Mouse (Mus musculus): ENCODE results near the gene Shroom3. TPM values are rescaled to one million over a fixed set of nuclear protein-coding genes. Genes with fewer than 3 reads are reported as not detected.

Shroom3 gene
- polyA plus RNA-seq, 1 experiment from 2014 or later = 5.6 TPM

DNA sequence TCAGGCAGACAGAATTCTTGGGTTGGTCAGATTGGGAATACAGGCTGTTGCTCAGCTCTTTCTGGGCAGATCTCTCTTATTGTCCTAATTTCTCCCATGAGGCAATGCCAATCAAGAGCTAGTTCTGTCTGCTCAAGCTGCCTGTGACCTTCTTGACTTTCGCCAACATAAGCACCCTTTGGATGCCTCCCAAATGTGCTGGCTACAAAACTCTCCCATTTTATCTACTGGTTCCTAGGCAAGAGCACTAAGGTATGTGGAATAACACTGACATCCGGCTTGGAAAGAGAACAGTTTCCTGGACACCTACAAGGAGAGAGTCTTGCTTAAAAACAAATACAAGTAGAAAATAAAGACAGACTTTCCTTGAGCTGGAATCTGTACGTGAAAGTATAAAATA lies 204.3 kb downstream of the Shroom3 start:
- ATAC-seq (ENCODE audit: insufficient read depth) = no peak
- no peaks in the 10 kb centered on the region for H3K27me3 ChIP-seq (ENCODE audit: insufficient read depth, low read length)
- H3K27ac ChIP-seq (ENCODE audit: low read depth) = no peak overlapping the region
- DNase-seq = peak; percentile 9
- H3K4me3 ChIP-seq (ENCODE audit: low read depth, low read length) = no peak overlapping the region
- no peak overlapping the region for H3K4me2 ChIP-seq
- 54% methylated on average over 3 of the region's 3 CpGs for WGBS
- H3K4me1 ChIP-seq (ENCODE audit: insufficient read depth) = peaks cover 16% of the 10 kb centered on the region; the same call in 1 of the 2 replicates
- no peaks in the 10 kb centered on the region for H3K36me3 ChIP-seq (ENCODE audit: insufficient read depth)
- TF ChIP-seq CTCF (IDR thresholded peaks at IDR 0.05; ENCODE audit: low read depth) = no peak
- no peak overlapping the region for H3K9ac ChIP-seq
- H3K9me3 ChIP-seq (ENCODE audit: low read depth, low read length) = no peaks in the 10 kb centered on the region

DNA sequence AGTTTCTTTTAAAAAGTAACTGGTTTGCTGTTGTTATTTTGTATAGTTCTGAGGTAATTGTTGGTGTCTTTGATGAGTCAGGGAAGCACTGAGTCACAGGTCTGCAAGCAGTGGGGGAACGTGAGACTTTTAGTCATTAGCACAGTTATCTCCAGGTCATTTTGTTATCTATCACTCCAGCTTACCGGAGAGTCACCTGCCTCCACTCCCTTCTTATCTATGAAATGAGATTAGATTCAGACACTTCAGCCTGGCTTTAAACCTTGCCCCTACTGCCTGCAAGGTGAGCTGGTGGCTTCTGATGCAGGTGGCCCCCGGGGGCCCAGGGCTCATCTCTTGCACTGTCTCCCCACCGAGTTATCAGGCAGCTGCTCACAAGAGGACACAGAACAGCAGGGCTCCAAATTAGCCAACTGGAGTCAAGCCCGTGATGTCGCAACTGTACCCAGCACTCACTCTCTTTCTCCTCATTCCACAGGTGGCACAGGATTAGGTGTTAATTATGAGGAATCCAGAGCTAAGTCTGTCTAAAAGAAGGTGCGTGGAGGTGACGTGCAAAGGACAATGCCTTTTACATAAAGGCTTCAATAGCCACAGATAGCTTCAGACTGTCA lies 205.5 kb downstream of the Shroom3 start:
- Histone ChIP-seq H3K4me3 (ENCODE audit: low read depth, low read length) (no peak overlapping the region), H3K4me2 (no peak overlapping the region), H3K9me3 (ENCODE audit: low read depth, low read length) (no peaks in the 10 kb centered on the region), H3K36me3 (ENCODE audit: insufficient read depth) (no peaks in the 10 kb centered on the region), H3K9ac (no peak overlapping the region), H3K4me1 (ENCODE audit: insufficient read depth) (peaks cover 19% of the 10 kb centered on the region; the same call in 1 of the 2 replicates), H3K27me3 (ENCODE audit: insufficient read depth, low read length) (no peaks in the 10 kb centered on the region), H3K27ac (ENCODE audit: low read depth) (no peak overlapping the region)
- 33% methylated on average over 8 of the region's 8 CpGs for WGBS
- no peak for TF ChIP-seq CTCF (IDR thresholded peaks at IDR 0.05; ENCODE audit: low read depth)
- no peak for ATAC-seq (ENCODE audit: insufficient read depth)
- DNase-seq = no peak

DNA sequence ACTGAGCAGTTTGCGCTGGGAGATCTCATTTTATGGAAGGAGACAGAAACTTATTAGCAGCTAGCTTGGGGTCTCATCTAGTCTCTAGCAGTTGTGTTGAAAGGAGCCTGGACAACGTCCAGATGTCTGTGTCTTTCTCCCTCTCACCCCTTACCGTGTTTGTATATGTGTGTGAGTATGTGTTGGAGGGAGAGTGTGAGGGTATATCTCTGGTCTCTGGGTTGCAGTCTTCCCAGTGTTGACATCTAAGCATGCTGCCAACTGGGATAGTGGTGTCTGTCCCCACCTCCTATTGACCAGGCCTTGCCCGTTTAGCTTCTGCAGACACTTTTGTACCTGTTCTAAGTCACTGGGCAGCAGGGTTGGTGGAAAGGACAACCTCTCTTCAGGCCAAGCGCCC lies 207.7 kb downstream of the Shroom3 start:
- Histone ChIP-seq H3K4me1 (ENCODE audit: insufficient read depth) (peaks cover 19% of the 10 kb centered on the region; the same call in 1 of the 2 replicates), H3K27ac (ENCODE audit: low read depth) (no peak overlapping the region; the same call in 1 of the 2 replicates), H3K9ac (no peak overlapping the region), H3K4me2 (no peak overlapping the region), H3K27me3 (ENCODE audit: insufficient read depth, low read length) (no peaks in the 10 kb centered on the region), H3K36me3 (ENCODE audit: insufficient read depth) (no peaks in the 10 kb centered on the region), H3K4me3 (ENCODE audit: low read depth, low read length) (no peak overlapping the region), H3K9me3 (ENCODE audit: low read depth, low read length) (no peaks in the 10 kb centered on the region)
- peak; percentile 69 for ATAC-seq (ENCODE audit: insufficient read depth)
- peak; percentile 71 for DNase-seq
- 47% methylated on average over 5 of the region's 5 CpGs for WGBS
- no peak for TF ChIP-seq CTCF (IDR thresholded peaks at IDR 0.05; ENCODE audit: low read depth)

DNA sequence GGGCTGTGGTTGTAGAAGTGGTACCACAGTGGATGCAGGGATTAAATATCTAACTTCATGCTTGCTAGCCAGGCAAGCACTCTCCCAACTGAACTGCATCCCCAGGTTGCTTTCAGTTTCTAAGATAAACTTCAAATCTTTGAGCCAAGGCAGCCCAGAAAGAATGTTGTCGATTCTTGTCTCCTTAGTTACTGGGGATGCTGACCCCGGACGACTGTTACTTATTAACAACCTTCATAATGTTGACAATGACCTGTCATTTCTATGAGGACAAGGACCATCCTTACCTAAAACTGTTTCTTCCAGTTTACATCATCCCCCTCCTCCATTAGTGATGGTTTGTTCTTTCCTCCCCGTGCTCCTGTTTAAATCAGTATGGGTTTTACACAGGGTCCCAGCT lies 210.0 kb downstream of the Shroom3 start:
- ATAC-seq (ENCODE audit: insufficient read depth) (no peak), DNase-seq (no peak)
- Histone ChIP-seq H3K27ac (ENCODE audit: low read depth) (no peak overlapping the region), H3K36me3 (ENCODE audit: insufficient read depth) (no peaks in the 10 kb centered on the region), H3K4me1 (ENCODE audit: insufficient read depth) (peaks cover 15% of the 10 kb centered on the region; the same call in 1 of the 2 replicates), H3K27me3 (ENCODE audit: insufficient read depth, low read length) (no peaks in the 10 kb centered on the region), H3K4me3 (ENCODE audit: low read depth, low read length) (no peak overlapping the region), H3K4me2 (no peak overlapping the region), H3K9ac (no peak overlapping the region), H3K9me3 (ENCODE audit: low read depth, low read length) (no peaks in the 10 kb centered on the region)
- WGBS = 24% methylated on average over 4 of the region's 4 CpGs
- no peak for TF ChIP-seq CTCF (IDR thresholded peaks at IDR 0.05; ENCODE audit: low read depth)

DNA sequence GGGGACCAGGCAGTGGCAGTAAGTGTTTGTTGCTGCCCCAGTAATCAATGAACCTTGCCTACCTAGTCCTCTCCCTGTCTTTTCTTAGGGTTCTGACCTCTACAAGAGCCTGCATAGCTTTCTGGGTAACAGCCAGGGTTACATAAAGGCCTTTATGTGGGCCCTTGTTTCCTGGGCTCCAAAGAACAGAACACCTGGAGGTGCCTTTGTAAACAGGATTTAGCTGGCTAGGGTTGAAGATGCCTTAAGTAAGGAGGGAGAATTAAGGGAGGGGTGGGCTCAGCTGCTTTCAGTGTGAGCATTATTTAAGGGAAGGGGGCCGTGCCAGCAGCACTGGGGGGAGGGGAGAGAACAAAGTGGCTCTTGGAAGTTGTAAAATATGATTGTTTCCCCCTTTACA lies 210.5 kb downstream of the Shroom3 start:
- Histone ChIP-seq H3K9ac (no peak overlapping the region), H3K27me3 (ENCODE audit: insufficient read depth, low read length) (no peaks in the 10 kb centered on the region), H3K4me3 (ENCODE audit: low read depth, low read length) (no peak overlapping the region), H3K27ac (ENCODE audit: low read depth) (no peak overlapping the region), H3K4me2 (no peak overlapping the region), H3K4me1 (ENCODE audit: insufficient read depth) (peaks cover 16% of the 10 kb centered on the region; the same call in 1 of the 2 replicates), H3K9me3 (ENCODE audit: low read depth, low read length) (no peaks in the 10 kb centered on the region), H3K36me3 (ENCODE audit: insufficient read depth) (no peaks in the 10 kb centered on the region)
- 22% methylated on average over 1 of the region's 1 CpGs for WGBS
- ATAC-seq (ENCODE audit: insufficient read depth) (no peak), DNase-seq (no peak)
- TF ChIP-seq CTCF (IDR thresholded peaks at IDR 0.05; ENCODE audit: low read depth) = no peak

DNA sequence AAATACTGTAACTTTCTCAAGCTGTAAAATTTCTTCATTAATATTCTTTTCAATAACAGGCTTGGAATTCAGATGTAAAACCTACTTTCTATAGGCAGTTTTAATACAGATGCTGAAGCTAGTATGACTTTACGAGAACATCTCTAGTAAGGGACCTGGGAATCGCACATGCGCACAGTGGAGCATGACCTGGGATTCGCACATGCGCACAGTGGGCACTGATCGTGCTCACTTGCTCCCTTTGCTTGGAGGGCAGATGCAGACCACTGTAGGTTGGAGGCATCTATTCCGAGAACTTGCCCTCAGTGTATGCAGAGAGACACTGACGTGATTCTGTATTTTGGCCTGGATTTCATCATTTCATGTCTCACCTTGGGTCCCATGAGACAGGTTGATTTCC lies 212.6 kb downstream of the Shroom3 start:
- Histone ChIP-seq H3K9ac (no peak overlapping the region), H3K27me3 (ENCODE audit: insufficient read depth, low read length) (no peaks in the 10 kb centered on the region), H3K9me3 (ENCODE audit: low read depth, low read length) (no peaks in the 10 kb centered on the region), H3K4me2 (no peak overlapping the region), H3K27ac (ENCODE audit: low read depth) (no peak overlapping the region), H3K4me1 (ENCODE audit: insufficient read depth) (peaks cover 8% of the 10 kb centered on the region; the same call in 1 of the 2 replicates), H3K36me3 (ENCODE audit: insufficient read depth) (no peaks in the 10 kb centered on the region), H3K4me3 (ENCODE audit: low read depth, low read length) (no peak overlapping the region)
- WGBS = 91% methylated on average over 8 of the region's 8 CpGs
- no peak for DNase-seq
- no peak for ATAC-seq (ENCODE audit: insufficient read depth)
- no peak for TF ChIP-seq CTCF (IDR thresholded peaks at IDR 0.05; ENCODE audit: low read depth)

DNA sequence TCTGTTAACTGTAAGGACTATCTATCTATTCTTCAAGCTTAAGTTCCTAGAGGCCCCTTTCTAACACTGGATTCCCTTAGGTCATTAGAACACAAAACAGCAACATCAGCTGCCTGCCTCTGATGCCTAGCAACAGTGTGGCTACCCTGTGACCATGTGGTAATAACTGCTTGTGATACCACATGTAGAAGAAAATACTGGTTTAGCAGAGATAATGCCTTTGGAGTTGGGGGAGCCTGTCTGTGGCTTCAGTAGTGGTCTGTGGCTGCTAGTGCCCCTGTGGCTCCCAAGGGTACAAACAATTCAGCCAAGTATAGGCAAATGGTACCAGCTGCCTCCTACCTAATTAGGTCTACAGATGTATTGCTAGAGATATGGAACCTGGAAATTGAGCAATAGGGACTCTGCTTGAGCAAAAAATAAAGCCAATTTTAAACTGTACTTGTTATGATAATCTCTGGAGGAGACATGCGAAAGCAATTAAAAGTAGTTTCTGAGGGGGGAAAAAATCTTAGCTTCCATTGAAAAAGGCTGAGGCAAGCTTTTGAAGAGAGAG lies 213.6 kb downstream of the Shroom3 start:
- Histone ChIP-seq H3K27ac (ENCODE audit: low read depth) (no peak overlapping the region), H3K4me2 (no peak overlapping the region), H3K9me3 (ENCODE audit: low read depth, low read length) (no peaks in the 10 kb centered on the region), H3K36me3 (ENCODE audit: insufficient read depth) (no peaks in the 10 kb centered on the region), H3K9ac (no peak overlapping the region), H3K27me3 (ENCODE audit: insufficient read depth, low read length) (no peaks in the 10 kb centered on the region), H3K4me3 (ENCODE audit: low read depth, low read length) (no peak overlapping the region), H3K4me1 (ENCODE audit: insufficient read depth) (0 out of 2 replicates have a peak, but pooled peaks cover 6% of the 10 kb centered on the region)
- DNase-seq (no peak), ATAC-seq (ENCODE audit: insufficient read depth) (no peak)
- 65% methylated on average over 1 of the region's 1 CpGs for WGBS
- no peak for TF ChIP-seq CTCF (IDR thresholded peaks at IDR 0.05; ENCODE audit: low read depth)
